Mouse (Mus musculus): Measurements from ENCODE around the gene Tet3.

The Tet3 gene

DNA sequence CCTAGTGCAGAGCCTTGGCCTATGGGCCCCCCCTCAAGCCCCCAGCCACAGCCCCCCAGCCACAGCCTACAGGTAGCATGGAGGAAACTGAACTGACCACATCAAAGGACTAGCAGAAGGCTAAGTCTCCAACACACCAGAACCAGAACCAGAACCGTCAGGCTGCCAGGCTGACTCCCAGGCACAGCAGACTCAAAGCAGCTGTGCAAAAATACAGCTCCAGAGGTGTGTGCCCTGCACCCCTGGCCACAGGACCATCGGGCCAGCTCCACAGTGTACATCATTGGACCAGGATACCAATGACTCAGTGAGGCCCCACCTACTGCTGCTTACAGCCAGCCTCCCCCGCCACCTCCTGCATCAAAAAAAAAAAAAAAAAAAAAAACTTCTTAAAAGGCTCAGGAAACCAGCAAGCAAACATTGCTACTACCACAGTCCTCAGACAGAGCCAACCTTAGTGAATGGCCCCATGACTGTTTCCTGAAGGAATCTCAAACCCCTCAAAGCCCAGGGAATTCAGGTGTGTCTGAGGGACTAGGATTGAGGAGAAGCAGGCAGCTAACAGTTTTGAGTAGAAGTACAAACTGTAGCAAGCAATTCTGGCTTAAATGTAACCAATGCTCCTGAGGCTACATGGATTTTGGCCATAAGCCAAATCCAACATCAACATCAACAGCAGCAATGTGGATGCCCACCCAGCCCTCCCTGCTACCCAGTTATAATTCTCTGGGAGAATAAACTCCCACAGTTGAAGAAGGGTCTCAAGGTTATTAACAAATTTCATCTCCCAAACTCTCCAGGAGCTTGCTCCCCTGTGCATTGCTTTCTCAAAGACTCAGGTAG lies 42.4 kb downstream of the Tet3 start:
- intact Hi-C loops (cut with DNase I): no loop called here

DNA sequence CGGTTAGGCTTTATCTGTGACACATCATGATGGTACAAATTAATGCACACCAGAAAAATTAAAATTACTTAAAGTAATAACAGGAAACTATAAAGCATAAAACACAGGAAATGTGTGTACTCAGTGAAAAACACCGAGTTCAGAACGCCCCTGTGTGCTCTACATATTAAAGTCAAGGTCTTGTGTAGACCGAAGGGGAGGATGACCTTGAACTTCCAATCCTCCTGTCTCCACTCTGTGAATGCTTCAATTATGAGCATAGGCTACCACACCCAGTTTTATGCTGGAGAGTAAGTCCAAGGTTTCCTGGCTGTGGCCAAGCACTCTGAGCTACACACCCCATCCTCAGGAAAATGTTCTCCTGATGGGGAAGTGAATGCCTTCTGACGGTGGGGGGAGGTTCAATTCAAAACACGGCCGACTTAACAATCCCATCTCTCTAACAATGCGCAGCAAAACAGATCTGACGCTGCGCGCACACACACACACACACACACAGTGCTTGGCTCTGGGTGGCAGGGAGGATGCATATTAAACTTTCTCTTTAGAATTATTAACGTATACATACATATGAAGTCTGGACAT lies 43.4 kb downstream of the Tet3 start:
- intact Hi-C loops (cut with DNase I): no loop called here

DNA sequence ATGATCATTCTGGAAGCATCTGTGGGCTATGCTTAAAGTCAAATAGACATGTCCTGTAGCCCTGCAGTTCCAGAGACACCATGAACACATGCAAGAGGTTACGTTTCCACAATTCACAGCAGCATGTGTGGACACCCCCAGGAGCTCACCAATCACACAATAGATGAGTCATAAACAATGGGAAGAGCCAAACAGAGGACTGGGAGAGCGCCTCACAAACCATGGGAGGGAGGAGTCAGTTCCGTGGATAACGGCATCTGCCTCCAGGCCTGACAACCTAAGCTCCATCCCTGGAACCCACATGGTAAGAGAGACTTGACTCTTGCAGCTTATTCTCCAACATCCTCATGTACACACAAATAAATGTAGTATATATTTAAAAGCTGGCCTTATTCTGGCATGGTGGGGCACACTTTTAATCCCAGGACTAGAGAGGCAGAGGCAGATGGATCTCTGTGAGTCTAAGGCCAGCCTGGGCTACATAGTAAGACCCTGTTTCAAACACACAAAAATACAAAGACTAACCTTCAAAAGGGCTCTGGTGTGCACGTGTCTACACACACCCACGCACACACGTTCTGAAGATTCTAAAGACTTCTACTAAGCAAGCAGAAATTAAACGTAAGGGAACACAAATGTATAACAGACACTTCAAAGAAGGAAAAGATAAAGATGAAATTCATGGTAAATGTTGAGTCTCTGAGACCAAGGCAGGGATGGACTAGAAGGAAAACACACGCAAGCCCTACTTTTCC lies 44.1 kb downstream of the Tet3 start:
- intact Hi-C loops (cut with DNase I): no loop called here

DNA sequence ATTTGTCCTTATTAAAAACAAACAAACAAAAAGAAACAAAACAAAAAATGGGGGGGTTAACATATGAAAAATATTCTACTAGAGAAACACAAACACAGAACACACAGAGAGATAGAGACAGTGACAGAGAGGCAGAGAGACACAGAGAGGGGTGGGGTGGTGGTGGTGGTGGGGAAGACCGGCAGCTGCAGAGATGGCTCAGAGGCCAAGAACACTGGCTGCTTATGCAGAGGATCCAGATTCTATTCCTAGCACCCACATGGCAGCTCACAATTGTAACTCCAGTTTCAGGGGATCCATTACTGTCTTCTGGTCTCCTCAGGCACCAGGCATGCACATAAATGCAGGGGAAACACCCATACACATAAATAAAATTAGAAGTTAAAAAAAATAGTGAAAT lies 45.2 kb downstream of the Tet3 start:
- intact Hi-C loops (cut with DNase I): no loop called here

DNA sequence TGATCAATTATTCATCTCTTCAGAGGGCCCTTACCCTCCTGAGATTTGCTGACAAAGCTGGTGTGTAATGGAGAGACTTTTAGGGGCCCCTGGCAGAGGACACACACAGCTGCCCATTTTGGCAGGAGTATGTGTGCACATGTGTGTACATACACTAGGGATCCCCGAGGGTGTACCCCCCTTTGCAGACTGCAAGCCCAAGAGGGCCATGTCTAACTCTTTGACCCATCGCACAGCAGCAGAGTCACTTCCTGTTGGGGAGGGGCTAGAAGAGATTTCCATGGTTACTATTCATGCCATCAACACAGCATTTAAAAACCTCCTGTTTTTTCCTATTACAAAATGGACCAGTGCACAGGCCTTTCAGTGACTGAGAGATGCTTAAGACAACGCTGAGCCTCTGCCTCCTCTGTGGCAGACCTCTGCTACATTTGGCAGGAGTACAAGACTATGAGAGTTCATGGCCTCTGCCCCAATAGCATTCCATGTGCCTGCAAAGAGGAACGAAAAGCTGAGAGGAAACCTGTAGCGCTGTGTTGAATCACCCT lies 46.0 kb downstream of the Tet3 start:
- intact Hi-C loops (cut with DNase I): no loop called here

DNA sequence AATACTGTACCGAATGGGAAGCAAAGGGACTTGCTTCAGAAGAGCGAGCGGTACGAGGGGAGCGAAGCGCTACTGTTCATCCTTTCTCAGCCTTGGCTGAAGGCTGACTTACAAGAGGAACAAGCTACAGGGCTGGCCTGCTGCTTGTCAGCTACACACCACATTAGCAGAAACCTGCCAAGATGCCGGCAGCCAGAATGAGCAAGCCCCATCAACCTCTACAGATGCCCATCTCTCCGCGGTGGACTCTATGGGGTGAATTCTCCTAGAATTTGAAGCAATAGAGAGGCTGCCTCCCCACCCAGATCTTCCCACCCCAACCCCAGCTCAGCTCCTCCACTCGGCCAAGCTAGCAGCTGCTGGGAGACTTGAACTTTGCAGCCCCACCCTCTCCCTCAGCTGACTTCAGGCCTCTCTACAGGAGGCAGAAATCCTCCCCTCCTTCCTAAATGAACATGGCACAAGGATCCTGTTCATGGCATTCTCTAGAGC lies 46.5 kb downstream of the Tet3 start:
- intact Hi-C loops (cut with DNase I): no loop called here

DNA sequence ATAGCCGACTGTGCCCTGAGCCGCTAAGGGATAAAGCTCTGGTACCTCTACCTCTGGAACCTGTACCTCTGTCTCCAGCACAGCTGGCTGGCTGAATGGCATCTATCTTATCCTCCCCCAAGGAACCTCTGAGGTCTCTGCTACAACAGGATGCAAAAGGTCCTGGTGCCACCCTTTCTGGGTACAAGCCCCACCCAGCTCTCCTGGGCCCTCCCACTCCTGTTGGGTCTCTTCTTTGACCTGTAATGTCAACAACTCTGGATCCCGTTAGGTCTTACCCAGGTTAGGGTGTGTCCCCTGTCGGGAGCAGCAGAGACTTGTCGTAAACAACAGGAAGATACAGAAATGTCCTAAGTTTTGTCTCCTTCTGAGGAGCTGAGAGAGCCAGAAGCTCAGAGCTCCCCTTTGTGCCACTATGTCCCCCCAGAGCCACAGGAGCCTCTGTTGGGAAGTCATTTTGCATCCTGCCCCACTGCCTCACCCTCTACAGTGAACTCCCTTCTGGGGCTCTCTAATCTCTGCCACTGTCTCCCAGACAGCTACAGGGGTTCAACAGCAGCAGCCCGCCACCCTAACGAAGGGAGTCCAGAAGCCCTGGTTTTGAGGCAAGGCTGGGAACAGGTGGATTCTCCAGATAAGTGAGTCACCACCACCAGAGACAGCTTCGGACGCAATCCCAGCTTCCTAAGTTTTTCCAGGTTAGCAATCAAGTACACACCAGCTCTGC lies 47.1 kb downstream of the Tet3 start:
- intact Hi-C loops (cut with DNase I): no loop called here

DNA sequence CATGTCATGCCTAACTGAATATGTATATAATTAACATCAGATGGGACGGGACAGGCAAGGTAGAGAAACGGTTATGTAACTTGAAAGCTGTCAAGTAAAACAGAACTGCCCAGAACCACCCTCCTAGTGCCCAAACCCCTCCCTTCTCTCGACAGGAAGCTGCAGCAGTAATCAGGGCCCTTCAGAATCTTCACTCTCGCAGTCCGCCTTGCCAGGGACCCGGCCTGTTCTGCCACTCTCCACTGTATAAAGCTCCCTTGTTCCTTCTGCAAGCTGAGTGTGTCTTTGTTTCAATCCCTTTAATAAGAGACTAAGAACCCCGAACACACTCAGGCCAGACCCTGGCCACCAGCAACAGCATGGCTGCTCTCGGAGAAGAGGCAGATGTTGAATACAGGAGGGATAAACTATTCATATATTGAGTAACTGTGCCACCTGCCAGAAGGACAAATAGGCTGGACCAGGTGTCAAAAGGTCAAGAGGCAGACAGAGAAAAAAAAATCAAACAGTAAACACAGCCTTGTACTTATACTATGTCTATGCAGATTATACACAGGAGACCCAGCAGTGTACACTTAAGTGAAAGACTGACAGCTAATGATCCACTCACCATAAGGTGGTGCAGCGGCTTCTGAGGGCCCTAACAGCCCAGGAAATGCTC lies 48.7 kb downstream of the Tet3 start:
- intact Hi-C loops (cut with DNase I): no loop called here

DNA sequence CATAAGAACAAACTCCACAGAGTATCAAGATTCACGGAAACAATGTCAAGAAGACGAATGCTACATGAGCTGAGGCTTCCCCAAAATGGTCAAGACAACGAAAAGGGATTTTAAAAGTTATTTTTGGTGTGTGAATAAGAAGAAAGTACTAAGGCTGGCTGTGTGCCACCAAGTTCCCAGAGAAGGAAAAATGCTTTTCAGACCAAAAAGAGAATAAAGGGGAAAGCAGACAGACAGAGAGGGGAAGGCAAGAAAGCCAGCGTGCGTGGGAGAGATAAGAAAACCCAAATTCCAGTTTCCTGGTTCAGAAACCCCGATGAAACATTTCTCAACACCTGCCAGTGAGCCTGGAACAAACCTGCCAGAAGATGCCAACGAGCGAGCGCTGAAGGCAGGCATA lies 50.4 kb downstream of the Tet3 start:
- intact Hi-C loops (cut with DNase I): no loop called here

DNA sequence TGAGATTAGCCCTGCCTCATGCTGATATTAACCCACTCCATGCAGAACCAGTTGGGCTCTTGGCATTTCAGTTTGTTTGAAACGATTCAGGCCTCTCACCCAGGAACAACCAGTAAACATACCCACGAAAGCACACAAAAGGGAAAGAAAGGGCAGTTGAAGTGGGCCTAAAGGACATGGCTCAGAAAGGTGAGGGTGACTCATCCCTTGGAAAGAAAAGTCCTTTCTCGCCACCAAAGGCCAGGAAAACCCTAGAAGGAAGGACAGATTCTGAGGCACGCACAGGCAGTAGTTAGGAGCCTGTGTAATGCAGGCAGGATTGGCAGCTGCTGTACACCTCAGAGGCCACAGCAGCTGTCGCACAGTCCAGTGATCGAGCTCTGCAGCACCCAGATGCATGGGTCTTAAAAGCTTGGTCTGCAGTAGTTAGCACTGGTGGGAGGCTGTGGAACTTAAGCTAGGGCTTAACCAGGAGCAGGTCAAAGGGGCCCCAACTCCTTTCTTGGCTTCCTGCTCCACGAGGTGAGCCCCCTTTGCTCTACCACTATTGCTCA lies 53.3 kb downstream of the Tet3 start:
- intact Hi-C loops (cut with DNase I): no loop called here

DNA sequence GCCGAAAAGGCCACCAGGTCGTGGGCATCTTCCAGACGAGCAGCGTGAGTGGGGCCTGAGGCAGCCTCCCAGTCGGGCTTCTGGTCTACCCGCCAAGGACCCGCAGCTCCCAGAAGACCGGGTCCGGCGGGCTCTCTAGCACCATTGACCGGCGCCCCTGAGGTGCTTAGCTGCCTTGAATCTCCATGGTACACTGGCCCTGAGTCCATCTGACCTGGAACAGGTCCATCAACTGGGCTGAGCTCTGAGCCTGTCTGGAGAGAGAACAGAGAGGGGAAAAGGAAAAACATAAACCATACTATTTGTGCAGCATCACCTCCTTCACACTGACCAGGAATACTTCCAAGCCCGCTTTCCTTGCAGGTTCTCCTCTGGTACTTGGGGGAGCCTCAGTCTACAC lies 54.3 kb downstream of the Tet3 start:
- intact Hi-C loops (cut with DNase I): no loop called here

DNA sequence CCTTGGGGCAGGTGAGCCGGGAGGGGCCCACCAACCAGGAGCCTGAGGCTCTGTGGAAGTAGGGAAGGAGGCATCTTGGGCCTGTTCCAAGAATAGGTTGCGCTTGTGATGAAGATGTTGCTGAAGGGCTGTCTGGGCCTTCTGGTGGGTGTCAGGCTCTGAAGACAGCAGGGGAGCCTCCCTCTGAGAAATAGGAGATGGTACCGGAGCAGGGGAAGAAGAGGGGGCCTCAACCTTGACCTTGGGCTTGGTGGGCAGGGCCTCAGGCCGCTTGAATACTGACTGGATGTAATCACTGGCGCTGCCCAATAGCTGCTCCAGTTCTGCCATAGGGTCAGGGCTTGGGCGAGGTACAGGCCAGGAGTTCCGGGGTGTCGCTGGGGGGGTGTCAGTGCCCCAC lies 55.4 kb downstream of the Tet3 start:
- intact Hi-C loops (cut with DNase I): no loop called here

DNA sequence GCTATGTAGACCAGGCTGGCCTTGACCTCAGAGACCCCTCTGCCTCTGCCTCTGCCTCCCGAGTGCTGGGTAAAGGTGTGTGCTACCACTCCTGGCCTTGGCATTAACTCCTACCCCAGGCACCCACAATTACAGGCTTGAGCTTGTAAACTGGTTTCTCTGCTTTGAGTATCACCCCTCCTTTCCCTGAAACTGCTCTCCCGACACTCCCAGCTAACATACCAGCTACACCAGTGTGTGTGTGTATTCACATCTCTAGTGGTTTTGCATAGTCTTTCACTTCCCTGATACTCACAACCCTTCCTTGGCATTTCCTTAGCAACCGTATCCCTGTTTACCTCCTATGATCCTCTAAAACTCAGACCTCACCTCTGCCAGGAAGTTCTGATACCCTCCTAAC lies 59.1 kb downstream of the Tet3 start:
- intact Hi-C loops (cut with DNase I): no loop called here

DNA sequence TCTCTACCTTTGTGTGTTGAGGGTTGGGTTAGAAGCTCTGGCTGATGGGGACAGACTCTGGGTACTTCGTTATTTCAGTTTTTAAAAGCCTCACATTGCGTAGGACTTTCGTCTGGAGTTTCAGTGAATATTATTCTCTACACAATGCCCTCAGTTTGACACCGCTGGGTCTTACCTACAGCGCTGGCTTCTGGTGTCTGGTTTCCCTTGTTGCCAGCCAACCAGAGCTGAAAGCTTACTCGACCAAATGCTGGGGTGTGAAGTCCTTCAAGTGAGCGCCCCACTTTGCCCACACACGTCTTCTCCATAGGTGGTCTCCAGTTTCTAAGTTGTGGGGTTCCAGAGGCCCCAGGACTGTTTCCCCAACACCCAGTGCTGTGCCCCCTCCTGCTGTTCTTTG lies 61.2 kb downstream of the Tet3 start:
- intact Hi-C loops (cut with DNase I): no loop called here

DNA sequence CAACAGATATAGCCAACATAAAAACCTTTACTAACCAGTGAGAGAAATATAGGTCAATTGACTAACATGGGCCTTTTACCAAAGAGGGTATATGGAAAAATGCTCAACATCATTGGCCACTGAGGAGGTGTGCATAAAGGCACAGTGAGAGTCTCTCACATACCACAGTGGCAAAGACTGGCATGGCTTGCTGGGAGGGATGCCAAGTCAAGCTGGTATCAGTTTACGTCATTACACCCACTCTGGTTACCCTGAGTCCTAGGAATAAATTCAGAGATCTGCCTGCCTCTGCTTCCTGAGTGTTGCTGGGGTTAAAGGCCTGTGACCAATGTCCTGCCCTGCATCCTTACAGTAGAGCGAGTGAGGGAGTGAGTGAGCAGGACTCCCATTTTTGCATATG lies 62.2 kb downstream of the Tet3 start:
- intact Hi-C loops (cut with DNase I): no loop called here

DNA sequence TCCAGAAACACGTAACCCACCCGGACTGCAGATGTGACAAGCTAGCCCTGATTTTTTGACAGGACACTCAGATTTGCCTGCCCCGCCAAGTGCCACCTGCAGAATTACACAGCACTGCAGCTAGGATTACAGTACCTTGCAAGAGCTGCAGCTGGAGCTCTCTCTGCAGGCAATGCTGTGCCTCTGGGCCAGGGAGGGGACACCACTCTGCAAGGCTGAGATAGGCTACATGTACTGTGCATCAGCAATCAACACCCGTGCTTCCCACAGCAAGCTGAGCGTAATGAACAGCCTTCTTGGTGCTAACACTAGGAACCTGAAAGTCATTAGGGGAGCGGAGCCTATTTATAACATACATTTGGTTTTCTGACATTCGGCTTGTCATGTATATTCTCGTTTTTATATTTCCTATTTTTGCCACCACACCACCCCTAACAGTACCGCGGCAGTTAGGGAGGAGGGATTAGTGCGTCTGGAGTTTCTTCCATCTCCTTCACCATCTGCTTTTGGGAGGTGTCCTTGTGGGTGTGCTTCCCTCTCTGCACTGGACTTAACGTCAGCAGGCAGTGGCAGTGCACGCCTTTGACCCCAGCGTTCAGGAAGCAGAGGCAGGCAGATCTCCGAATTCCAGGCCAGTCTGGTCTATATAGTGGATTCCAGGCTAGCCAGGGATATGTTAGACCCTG lies 63.2 kb downstream of the Tet3 start:
- intact Hi-C loops (cut with DNase I): no loop called here

DNA sequence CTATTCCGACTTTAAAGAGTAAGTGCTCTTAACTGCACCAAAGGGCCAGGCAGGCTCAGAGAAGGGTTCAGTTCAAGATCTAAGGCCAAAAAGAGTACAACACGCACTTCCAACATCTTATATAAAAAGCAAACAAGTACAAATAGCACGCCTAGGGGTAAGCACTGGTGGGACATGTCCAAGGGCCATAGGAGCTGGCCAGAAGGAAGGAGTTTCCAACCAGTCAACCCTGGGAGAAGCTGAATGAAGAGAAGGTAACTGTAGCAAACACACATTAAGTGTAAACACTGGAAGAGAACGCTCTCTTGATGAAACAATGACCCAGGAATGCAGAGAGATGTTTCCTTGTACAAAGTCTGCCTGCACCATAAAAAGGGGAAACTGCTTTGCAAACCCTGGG lies 64.8 kb downstream of the Tet3 start:
- intact Hi-C loops (cut with DNase I): no loop called here

DNA sequence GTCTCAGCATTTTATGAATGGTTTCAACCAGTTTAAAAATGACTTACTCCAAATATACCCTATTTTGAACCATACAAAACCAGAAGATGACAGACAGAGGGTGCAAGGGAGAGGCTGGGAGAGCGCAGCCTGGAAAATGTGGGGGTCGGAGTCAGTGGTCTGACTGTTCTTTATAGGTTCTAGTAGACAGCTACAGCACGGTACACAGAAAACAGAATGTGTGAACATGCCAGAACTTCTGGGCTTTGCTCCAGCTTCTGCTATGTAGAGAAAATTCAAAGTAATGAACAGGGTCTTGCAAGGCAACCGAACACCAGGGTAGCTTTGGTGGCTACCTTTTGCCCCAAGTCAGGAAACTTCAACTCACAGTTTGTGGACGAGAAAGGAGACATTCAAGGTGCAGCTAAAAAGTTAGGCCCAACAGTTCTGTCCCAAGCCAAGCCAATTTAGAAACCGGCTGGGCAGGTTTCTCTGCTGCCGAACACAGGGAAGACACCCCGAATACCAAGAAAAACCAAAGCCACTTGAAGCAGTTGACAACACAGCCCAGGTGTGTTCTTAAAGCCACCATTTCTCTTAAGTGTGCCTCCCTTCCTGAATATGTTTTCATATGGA lies 66.6 kb downstream of the Tet3 start:
- intact Hi-C loops (cut with DNase I): no loop called here

DNA sequence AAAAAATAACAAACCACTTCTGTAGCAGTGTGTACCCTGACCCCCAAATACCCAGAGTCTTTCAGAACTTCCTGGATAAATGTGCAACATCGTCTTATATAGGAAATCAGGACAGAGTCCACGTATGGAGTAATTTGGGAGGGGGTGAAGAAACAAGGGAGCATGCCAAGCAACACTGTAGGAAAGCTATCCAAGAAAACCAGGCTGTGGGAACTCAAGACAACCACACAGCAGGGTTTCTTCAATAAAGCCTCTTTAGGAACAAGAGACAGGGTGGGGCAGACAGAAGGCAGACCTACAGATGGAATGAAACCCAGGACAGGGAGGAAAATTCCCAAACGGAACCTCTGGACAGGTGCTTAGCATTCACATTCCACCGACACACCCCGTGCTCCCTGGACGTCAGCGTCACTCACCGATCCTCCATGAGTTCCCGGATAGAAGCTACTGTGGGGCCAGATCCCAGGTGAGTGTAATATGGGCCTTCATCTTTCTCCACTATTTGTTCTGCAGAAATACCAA lies 73.3 kb downstream of the Tet3 start:
- intact Hi-C loops (cut with DNase I): no loop called here
